Mouse (Mus musculus): Measurements from ENCODE around the gene Nhsl2.

DNA sequence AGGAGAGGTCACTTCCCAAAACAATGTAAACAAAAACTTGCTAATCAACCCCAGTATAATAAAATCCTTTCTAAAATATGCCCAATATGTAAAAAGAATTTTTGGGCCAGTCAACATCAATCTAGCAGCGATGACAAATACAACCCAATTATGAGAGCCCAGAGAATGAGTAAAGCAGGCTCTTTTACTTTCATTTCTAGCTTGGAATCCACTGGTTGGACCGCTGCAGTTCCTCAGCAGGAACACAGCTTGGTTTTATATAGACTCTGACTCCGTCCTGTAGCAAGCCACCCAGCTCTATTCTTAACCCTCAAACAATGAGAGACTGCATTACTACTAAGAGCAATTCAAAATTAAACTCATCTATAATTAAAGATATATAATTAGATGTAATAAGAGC lies 37.4 kb upstream of the Nhsl2 start:
- TF ChIP-seq POLR2A (IDR thresholded peaks at IDR 0.05; ENCODE audit: borderline replicate concordance, extremely low read depth, low read depth, low read length), result no peak
- no peak for TF ChIP-seq CTCF (IDR thresholded peaks at IDR 0.05; ENCODE audit: insufficient read depth, low read length)
